Mouse (Mus musculus): ENCODE measurements around the gene Acsl5. TPM values are rescaled to one million over a fixed set of nuclear protein-coding genes. Genes with fewer than 3 reads are reported as not detected.

Gene Acsl5
- total RNA-seq, 1 experiment, result 17.1 TPM

- DNase-seq (ENCODE audit: low read depth, low spot score), result no peak
- no peaks in the 10 kb centered on the region for H3K36me3 ChIP-seq (ENCODE audit: control insufficient read depth, insufficient read depth, low read length, poor library complexity, severe bottlenecking)
- in situ Hi-C loops (cut with MboI; ENCODE audit: low sequenced_read_pairs in 2 of 2, unreplicated experiment in 2 of 2), result no loop called here
- no peaks in the 10 kb centered on the region for H3K9me3 ChIP-seq (ENCODE audit: control insufficient read depth, insufficient read depth, low read depth, low read length)
- peaks cover 0 to 8% of the 10 kb centered on the region in 2 experiments; a peak in 2 of 4 replicates for H3K4me1 ChIP-seq (ENCODE audit: control insufficient read depth in 2 of 2, insufficient read depth in 2 of 2, low read length in 2 of 2, poor library complexity in 1 of 2)
- no peak overlapping the region for H3K9ac ChIP-seq (ENCODE audit: insufficient read depth, low read depth, low read length, poor library complexity, severe bottlenecking)
- no peak for TF ChIP-seq ZC3H11A (IDR thresholded peaks at IDR 0.05; ENCODE audit: borderline replicate concordance, low read depth, low read length)
- no peak for TF ChIP-seq HCFC1 (IDR thresholded peaks at IDR 0.05; ENCODE audit: borderline replicate concordance, insufficient read depth, low read length)
- no peak for TF ChIP-seq ZNF384 (IDR thresholded peaks at IDR 0.05; ENCODE audit: low read depth, low read length)
- H3K27ac ChIP-seq (ENCODE audit: insufficient read depth, low read depth, low read length, poor library complexity, severe bottlenecking), result no peak overlapping the region
- H3K4me3 ChIP-seq (ENCODE audit: insufficient read depth in 1 of 2, low read depth in 1 of 2, low read length in 2 of 2, poor library complexity in 1 of 2, severe bottlenecking in 1 of 2), result no peak overlapping the region
Observed at GRCm38 (mm10) chr19:55276100-55276499, 24.4 kb downstream of the Acsl5 start.

DNA sequence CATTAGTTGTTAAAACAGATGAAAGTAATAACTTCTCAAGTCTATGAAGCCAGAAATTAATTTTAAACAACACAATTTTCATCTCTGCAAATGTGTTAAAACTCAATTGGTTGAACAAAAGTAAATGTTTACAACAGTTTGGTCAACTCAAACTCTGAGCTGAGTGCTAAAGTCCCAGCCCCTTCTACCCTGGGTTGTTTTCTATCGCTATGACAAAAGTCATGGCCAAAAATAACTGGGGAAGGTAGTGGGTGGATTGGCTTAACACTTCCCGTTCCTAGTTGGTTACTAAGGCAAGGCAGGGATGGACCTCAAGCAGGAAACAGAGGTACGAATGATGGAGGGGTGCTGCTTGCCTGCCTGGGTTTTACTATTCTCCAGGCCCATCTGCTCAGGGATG is 25.0 kb downstream of the Acsl5 start:
- no peak for DNase-seq (ENCODE audit: low read depth, low spot score)
- Histone ChIP-seq H3K36me3 (ENCODE audit: control insufficient read depth, insufficient read depth, low read length, poor library complexity, severe bottlenecking) (no peaks in the 10 kb centered on the region), H3K27ac (ENCODE audit: insufficient read depth, low read depth, low read length, poor library complexity, severe bottlenecking) (no peak overlapping the region), H3K4me3 (ENCODE audit: insufficient read depth in 1 of 2, low read depth in 1 of 2, low read length in 2 of 2, poor library complexity in 1 of 2, severe bottlenecking in 1 of 2) (no peak overlapping the region), H3K9me3 (ENCODE audit: control insufficient read depth, insufficient read depth, low read depth, low read length) (no peaks in the 10 kb centered on the region), H3K4me1 (ENCODE audit: control insufficient read depth in 2 of 2, insufficient read depth in 2 of 2, low read length in 2 of 2, poor library complexity in 1 of 2) (peaks cover 0 to 6% of the 10 kb centered on the region in 2 experiments; a peak in 1 of 4 replicates), H3K9ac (ENCODE audit: insufficient read depth, low read depth, low read length, poor library complexity, severe bottlenecking) (no peak overlapping the region)
- TF ChIP-seq ZC3H11A (IDR thresholded peaks at IDR 0.05; ENCODE audit: borderline replicate concordance, low read depth, low read length), result no peak
- no peak for TF ChIP-seq MAFK (IDR thresholded peaks at IDR 0.05; ENCODE audit: insufficient read depth, low read depth, low read length)
- no peak for TF ChIP-seq HCFC1 (IDR thresholded peaks at IDR 0.05; ENCODE audit: borderline replicate concordance, insufficient read depth, low read length)
- TF ChIP-seq ZNF384 (IDR thresholded peaks at IDR 0.05; ENCODE audit: low read depth, low read length), result no peak
- no peak for TF ChIP-seq CHD2 (IDR thresholded peaks at IDR 0.05; ENCODE audit: low read depth, low read length)
- in situ Hi-C loops (cut with MboI; ENCODE audit: low sequenced_read_pairs in 2 of 2, unreplicated experiment in 2 of 2), result no loop called here

- no peak for DNase-seq (ENCODE audit: low read depth, low spot score)
- Histone ChIP-seq H3K4me1 (ENCODE audit: control insufficient read depth in 2 of 2, insufficient read depth in 2 of 2, low read length in 2 of 2, poor library complexity in 1 of 2) (no peaks in the 10 kb centered on the region), H3K9ac (ENCODE audit: insufficient read depth, low read depth, low read length, poor library complexity, severe bottlenecking) (no peak overlapping the region), H3K27ac (ENCODE audit: insufficient read depth, low read depth, low read length, poor library complexity, severe bottlenecking) (no peak overlapping the region), H3K9me3 (ENCODE audit: control insufficient read depth, insufficient read depth, low read depth, low read length) (no peaks in the 10 kb centered on the region), H3K4me3 (ENCODE audit: insufficient read depth in 1 of 2, low read depth in 1 of 2, low read length in 2 of 2, poor library complexity in 1 of 2, severe bottlenecking in 1 of 2) (no peak overlapping the region), H3K36me3 (ENCODE audit: control insufficient read depth, insufficient read depth, low read length, poor library complexity, severe bottlenecking) (no peaks in the 10 kb centered on the region; the same call in 1 of the 2 replicates)
- TF ChIP-seq ZNF384 (IDR thresholded peaks at IDR 0.05; ENCODE audit: low read depth, low read length), result no peak
- no peak for TF ChIP-seq MAFK (IDR thresholded peaks at IDR 0.05; ENCODE audit: insufficient read depth, low read depth, low read length)
- TF ChIP-seq HCFC1 (IDR thresholded peaks at IDR 0.05; ENCODE audit: borderline replicate concordance, insufficient read depth, low read length), result no peak
- no peak for TF ChIP-seq ZC3H11A (IDR thresholded peaks at IDR 0.05; ENCODE audit: borderline replicate concordance, low read depth, low read length)
- TF ChIP-seq CHD2 (IDR thresholded peaks at IDR 0.05; ENCODE audit: low read depth, low read length), result no peak
- in situ Hi-C loops (cut with MboI; ENCODE audit: low sequenced_read_pairs in 2 of 2, unreplicated experiment in 2 of 2), result no loop called here
Observed at GRCm38 (mm10) chr19:55284093-55284492, 32.4 kb downstream of the Acsl5 start.

DNA sequence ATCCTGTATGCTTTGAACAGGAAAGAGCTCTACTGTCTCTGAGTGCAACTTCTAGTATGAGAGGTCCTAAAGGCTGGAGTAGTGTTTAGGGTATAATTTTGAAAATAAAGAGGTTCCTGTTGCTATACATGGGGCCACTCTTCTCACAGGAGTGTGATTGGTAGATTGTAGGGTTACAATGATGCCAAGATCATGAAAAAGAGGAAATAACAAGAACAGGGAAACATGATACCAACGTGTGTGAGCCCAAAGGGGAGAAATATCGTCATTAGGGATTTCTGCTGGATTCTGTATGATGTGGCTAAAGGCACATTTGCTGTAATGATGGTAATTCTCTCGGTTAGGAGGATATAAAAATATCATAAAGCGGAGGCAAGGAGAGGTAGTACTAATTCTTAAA is 34.3 kb downstream of the Acsl5 start:
- no peak for DNase-seq (ENCODE audit: low read depth, low spot score)

DNA sequence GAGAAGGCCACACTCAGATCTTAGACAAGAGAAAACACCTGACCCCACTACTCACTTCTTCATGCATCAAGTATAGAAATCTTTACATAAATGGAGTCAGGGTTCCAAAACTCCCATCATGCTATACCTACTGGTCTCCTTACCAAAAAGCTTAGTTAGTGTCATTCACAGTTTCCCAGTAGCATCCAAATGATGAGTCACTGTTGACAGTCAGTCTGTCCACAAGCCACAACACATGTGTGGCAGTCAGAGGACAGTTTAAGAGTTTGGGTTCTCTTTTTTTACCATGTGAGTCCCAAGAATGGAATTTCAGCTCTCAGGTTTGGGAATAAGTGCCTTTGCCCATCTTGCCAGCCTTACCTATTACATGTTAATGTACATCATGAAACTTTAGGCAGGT is 37.2 kb downstream of the Acsl5 start:
- DNase-seq (ENCODE audit: low read depth, low spot score), result no peak
- Histone ChIP-seq H3K27ac (ENCODE audit: insufficient read depth, low read depth, low read length, poor library complexity, severe bottlenecking) (no peak overlapping the region), H3K4me3 (ENCODE audit: insufficient read depth in 1 of 2, low read depth in 1 of 2, low read length in 2 of 2, poor library complexity in 1 of 2, severe bottlenecking in 1 of 2) (no peak overlapping the region), H3K9ac (ENCODE audit: insufficient read depth, low read depth, low read length, poor library complexity, severe bottlenecking) (no peak overlapping the region), H3K4me1 (ENCODE audit: control insufficient read depth in 2 of 2, insufficient read depth in 2 of 2, low read length in 2 of 2, poor library complexity in 1 of 2) (no peaks in the 10 kb centered on the region), H3K9me3 (ENCODE audit: control insufficient read depth, insufficient read depth, low read depth, low read length) (no peaks in the 10 kb centered on the region), H3K36me3 (ENCODE audit: control insufficient read depth, insufficient read depth, low read length, poor library complexity, severe bottlenecking) (no peaks in the 10 kb centered on the region)
- in situ Hi-C loops (cut with MboI; ENCODE audit: low sequenced_read_pairs in 2 of 2, unreplicated experiment in 2 of 2), result no loop called here
- TF ChIP-seq HCFC1 (IDR thresholded peaks at IDR 0.05; ENCODE audit: borderline replicate concordance, insufficient read depth, low read length), result no peak
- TF ChIP-seq ZC3H11A (IDR thresholded peaks at IDR 0.05; ENCODE audit: borderline replicate concordance, low read depth, low read length), result no peak
- no peak for TF ChIP-seq ZNF384 (IDR thresholded peaks at IDR 0.05; ENCODE audit: low read depth, low read length)

More for the DNA sequence above, 34.3 kb downstream of the Acsl5 start:
- H3K9ac ChIP-seq (ENCODE audit: insufficient read depth, low read depth, low read length, poor library complexity, severe bottlenecking), result no peak overlapping the region
- in situ Hi-C loops (cut with MboI; ENCODE audit: low sequenced_read_pairs in 2 of 2, unreplicated experiment in 2 of 2), result no loop called here
- H3K4me3 ChIP-seq (ENCODE audit: insufficient read depth in 1 of 2, low read depth in 1 of 2, low read length in 2 of 2, poor library complexity in 1 of 2, severe bottlenecking in 1 of 2), result no peak overlapping the region
- no peak overlapping the region for H3K27ac ChIP-seq (ENCODE audit: insufficient read depth, low read depth, low read length, poor library complexity, severe bottlenecking)
- no peaks in the 10 kb centered on the region for H3K9me3 ChIP-seq (ENCODE audit: control insufficient read depth, insufficient read depth, low read depth, low read length)
- TF ChIP-seq ZNF384 (IDR thresholded peaks at IDR 0.05; ENCODE audit: low read depth, low read length) (no peak), CHD2 (IDR thresholded peaks at IDR 0.05; ENCODE audit: low read depth, low read length) (no peak), HCFC1 (IDR thresholded peaks at IDR 0.05; ENCODE audit: borderline replicate concordance, insufficient read depth, low read length) (no peak), ZC3H11A (IDR thresholded peaks at IDR 0.05; ENCODE audit: borderline replicate concordance, low read depth, low read length) (no peak), MAFK (IDR thresholded peaks at IDR 0.05; ENCODE audit: insufficient read depth, low read depth, low read length) (no peak)
- H3K4me1 ChIP-seq (ENCODE audit: control insufficient read depth in 2 of 2, insufficient read depth in 2 of 2, low read length in 2 of 2, poor library complexity in 1 of 2), result no peaks in the 10 kb centered on the region
- H3K36me3 ChIP-seq (ENCODE audit: control insufficient read depth, insufficient read depth, low read length, poor library complexity, severe bottlenecking), result no peaks in the 10 kb centered on the region; the same call in 1 of the 2 replicates
